Mouse (Mus musculus): ENCODE measurements around the gene Gsdma3.
"Not testable (repeated sequence)": the region's sequence is repeated elsewhere in the genome, so short reads cannot be mapped to it uniquely, and the experiment has no call there.

DNA sequence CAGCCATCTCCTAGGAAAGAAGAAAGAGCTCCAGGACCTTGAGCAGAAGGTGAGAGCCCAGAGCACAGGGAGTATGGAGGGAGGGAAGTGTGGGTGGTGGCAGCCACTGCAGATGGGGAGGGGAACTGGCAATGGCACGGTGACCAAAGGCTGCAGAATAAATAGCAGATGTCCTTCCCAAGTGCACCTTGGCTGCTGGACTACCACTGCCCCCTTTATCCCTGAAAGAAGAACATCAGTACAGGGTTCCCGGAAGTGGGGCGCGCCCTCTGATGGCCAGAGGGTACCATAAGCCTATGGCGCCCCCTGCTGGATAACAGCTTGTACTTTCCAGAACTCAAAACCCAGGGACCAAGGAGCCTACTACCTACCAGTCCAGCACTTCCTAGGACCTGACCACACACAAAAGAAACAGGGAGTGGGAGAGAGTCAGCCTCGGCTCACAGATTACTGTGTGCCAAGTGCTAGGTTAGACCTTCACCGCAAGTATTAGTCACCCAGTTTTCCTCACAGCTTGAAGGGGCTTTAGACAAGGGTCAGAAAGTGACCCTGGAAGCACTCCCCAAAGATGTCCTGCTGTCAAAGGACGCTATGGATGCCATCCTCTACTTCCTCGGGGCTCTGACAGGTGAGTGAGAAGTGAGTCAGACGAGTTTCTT, 9.3 kb downstream of the Gsdma3 start:
- TF ChIP-seq CTCF, POLR2A (IDR thresholded peaks at IDR 0.05; ENCODE audit: extremely low read depth, insufficient read depth, low read length): not testable (repeated sequence)

Measured in cortical plate, adult 2 months (tissue).